Mouse (Mus musculus) heart, adult 2 months (tissue): ENCODE data around the gene Nsun7.

Source experiments
- CTCF ChIP-seq: fragments of 200-600 bp; IDR thresholded peaks from 2 replicates; pipeline ENCODE4 v1.8.1; 2022; ENCODE audit warnings: antibody characterized with exemption, mild to moderate bottlenecking, moderate library complexity
- EP300 ChIP-seq: fragments of 200-500 bp; IDR thresholded peaks from 2 replicates; pipeline ENCODE4 v1.6.1; 2011; ENCODE audit warnings: low read depth, low read length, control low read depth; ENCODE audit not compliant: insufficient read depth
- POLR2A ChIP-seq: fragments of 200-500 bp; IDR thresholded peaks from 2 replicates; pipeline ENCODE4 v1.6.1; 2011; ENCODE audit warnings: mild to moderate bottlenecking, low read depth, low read length, control low read depth; ENCODE audit not compliant: insufficient read depth

DNA sequence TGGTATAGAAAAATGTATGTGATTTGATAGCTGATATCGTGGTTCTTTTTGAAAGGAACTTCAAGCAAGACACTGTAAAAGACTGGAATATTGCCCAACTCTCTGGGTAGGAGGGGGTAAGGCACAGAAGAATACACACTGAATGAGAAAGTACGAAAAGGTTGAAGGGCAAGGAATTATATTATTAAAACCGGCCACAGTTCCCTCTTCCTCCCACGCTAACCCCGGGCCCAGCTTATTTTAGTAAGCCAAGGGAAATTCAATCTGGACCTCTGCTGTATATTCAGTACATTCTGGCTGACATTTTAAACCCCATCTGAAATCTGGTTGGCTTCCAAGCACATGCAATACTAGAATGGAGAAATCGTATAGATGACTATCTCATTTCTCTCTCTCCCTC lies 40.0 kb upstream of the Nsun7 start:
- TF ChIP-seq CTCF (no peak), POLR2A (no peak), EP300 (no peak)
